27 mouse cellular contexts compared by ENCODE assay signal in the genomic region with DNA sequence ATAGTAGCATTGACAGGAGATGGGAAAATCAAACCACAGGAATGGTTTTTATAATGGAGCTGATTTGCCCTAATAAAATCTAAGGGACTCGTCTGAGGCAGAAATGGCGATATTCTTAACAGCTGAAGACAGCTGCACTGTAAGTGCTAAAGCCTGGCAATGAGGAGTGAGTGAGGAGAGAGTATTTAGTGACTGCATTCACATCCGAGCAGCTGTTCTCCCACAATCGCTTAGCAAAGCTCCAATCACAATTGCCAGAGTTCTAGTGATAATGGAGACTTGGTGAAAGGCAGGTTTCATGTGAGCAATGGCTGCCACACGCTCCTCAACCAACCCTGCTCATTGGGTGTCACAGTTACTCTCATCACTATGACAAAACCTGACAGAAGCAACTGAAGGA.
DNase-seq lines count a peak whose midpoint lies in the region; ATAC-seq lines count a peak whose summit lies in the region.
"Had no signal": no experiment of that assay in that cellular context is flagged by ENCODE, and none has a peak within 500 bp of the region (broad histone marks: within the 10 kb centered on the region; RNA-seq: fewer than 3 reads in every experiment).

No protein-coding gene starts in this region.

- no peaks in the 10 kb centered on the region for H3K9me3 ChIP-seq in embryonic facial prominence, embryonic 14.5 days (ENCODE audit: control insufficient read depth, low read length)
- no peaks in the 10 kb centered on the region for H3K9me3 ChIP-seq in embryonic facial prominence, embryonic 10.5 days
- no peaks in the 10 kb centered on the region for H3K9me3 ChIP-seq in forebrain, embryonic 16.5 days (ENCODE audit: control insufficient read depth, low read length)
- H3K9me3 ChIP-seq in forebrain, embryonic 13.5 days (replicated peaks): no peaks in the 10 kb centered on the region
- H3K9me3 ChIP-seq: embryonic facial prominence, embryonic 15.5 days; hindbrain, embryonic 10.5 days; hindbrain, embryonic 13.5 days; intestine, embryonic 15.5 days had no signal

- H3K4me1 ChIP-seq in embryonic facial prominence, embryonic 14.5 days (ENCODE audit: control insufficient read depth, insufficient read depth, low read length): no peaks in the 10 kb centered on the region
- no peaks in the 10 kb centered on the region for H3K4me1 ChIP-seq in embryonic facial prominence, embryonic 10.5 days
- H3K4me1 ChIP-seq in forebrain, embryonic 16.5 days (replicated peaks; ENCODE audit: control insufficient read depth, insufficient read depth, low read length): no peaks in the 10 kb centered on the region
- H3K4me1 ChIP-seq in forebrain, embryonic 13.5 days: no peaks in the 10 kb centered on the region
- H3K4me1 ChIP-seq: embryonic facial prominence, embryonic 15.5 days; hindbrain, embryonic 13.5 days; intestine, embryonic 15.5 days had no signal

- peak; percentile 50; the same call in 1 of the 2 replicates for ATAC-seq in embryonic facial prominence, embryonic 14.5 days (ENCODE audit: low read depth)
- ATAC-seq in forebrain, embryonic 16.5 days: 0 out of 2 replicates have a peak, but pooled peaks have one; percentile 47
- no peak for ATAC-seq in forebrain, embryonic 13.5 days
- ATAC-seq: activated CD4-positive, CD25-positive, alpha-beta regulatory T cell, adult 4 months; hindbrain, embryonic 16.5 days; intestine, embryonic 15.5 days had no signal

- no peak overlapping the region for H3K9ac ChIP-seq in embryonic facial prominence, embryonic 14.5 days (ENCODE audit: low read depth, low read length)
- no peak overlapping the region for H3K9ac ChIP-seq in forebrain, embryonic 16.5 days (replicated peaks; ENCODE audit: low read depth, low read length)
- no peak overlapping the region for H3K9ac ChIP-seq in forebrain, embryonic 13.5 days
- H3K9ac ChIP-seq: embryonic facial prominence, embryonic 15.5 days; hindbrain, embryonic 13.5 days; intestine, embryonic 15.5 days had no signal

- H3K4me3 ChIP-seq in embryonic facial prominence, embryonic 14.5 days (ENCODE audit: low read depth, low read length): no peak overlapping the region
- no peak overlapping the region for H3K4me3 ChIP-seq in embryonic facial prominence, embryonic 10.5 days
- no peak overlapping the region for H3K4me3 ChIP-seq in forebrain, embryonic 16.5 days (replicated peaks; ENCODE audit: low read length)
- no peak overlapping the region for H3K4me3 ChIP-seq in forebrain, embryonic 13.5 days
- H3K4me3 ChIP-seq: embryonic facial prominence, embryonic 15.5 days; heart, adult 2 months; hindbrain, embryonic 10.5 days; hindbrain, embryonic 13.5 days; intestine, embryonic 15.5 days had no signal

- H3K4me2 ChIP-seq in embryonic facial prominence, embryonic 14.5 days (ENCODE audit: low read depth, low read length): no peak overlapping the region
- H3K4me2 ChIP-seq in forebrain, embryonic 16.5 days (ENCODE audit: low read length): no peak overlapping the region
- H3K4me2 ChIP-seq in forebrain, embryonic 13.5 days: no peak overlapping the region
- H3K4me2 ChIP-seq: embryonic facial prominence, embryonic 15.5 days; heart, embryonic 11.5 days; hindbrain, embryonic 13.5 days; intestine, embryonic 15.5 days had no signal

- H3K27ac ChIP-seq in embryonic facial prominence, embryonic 14.5 days (replicated peaks; ENCODE audit: low read depth, low read length): no peak overlapping the region
- no peak overlapping the region for H3K27ac ChIP-seq in embryonic facial prominence, embryonic 10.5 days (replicated peaks)
- 0 out of 2 replicates have a peak overlapping the region, but pooled peaks have one; percentile 44 for H3K27ac ChIP-seq in forebrain, embryonic 16.5 days (ENCODE audit: low read length)
- no peak overlapping the region for H3K27ac ChIP-seq in forebrain, embryonic 13.5 days
- H3K27ac ChIP-seq: embryonic facial prominence, embryonic 15.5 days; heart, adult 2 months; hindbrain, embryonic 10.5 days; hindbrain, embryonic 13.5 days; intestine, embryonic 15.5 days had no signal

- no peaks in the 10 kb centered on the region for H3K36me3 ChIP-seq in embryonic facial prominence, embryonic 14.5 days (ENCODE audit: control insufficient read depth, insufficient read depth, low read length)
- H3K36me3 ChIP-seq in embryonic facial prominence, embryonic 10.5 days (replicated peaks): no peaks in the 10 kb centered on the region
- no peaks in the 10 kb centered on the region for H3K36me3 ChIP-seq in forebrain, embryonic 16.5 days (ENCODE audit: control insufficient read depth, insufficient read depth)
- no peaks in the 10 kb centered on the region for H3K36me3 ChIP-seq in forebrain, embryonic 13.5 days (ENCODE audit: poor library complexity, severe bottlenecking)
- H3K36me3 ChIP-seq: embryonic facial prominence, embryonic 15.5 days; hindbrain, embryonic 10.5 days; hindbrain, embryonic 13.5 days; intestine, embryonic 15.5 days had no signal

- DNase-seq in embryonic facial prominence, embryonic 14.5 days (ENCODE audit: low spot score): peak; percentile 55
- DNase-seq in embryonic facial prominence, embryonic 10.5 days (ENCODE audit: low spot score): no peak
- DNase-seq in kidney, postnatal 10 days: peak; percentile 7
- no peak for DNase-seq in kidney, adult 11 months
- DNase-seq in brain, adult 2 months (ENCODE audit: low read depth, low spot score): peak; percentile 20
- DNase-seq in natural killer cell, adult 2 months (ENCODE audit: low spot score in 2 of 2): no peak
- DNase-seq: adrenal gland, adult 8-10 months; adrenal gland, postnatal 25 days; cerebellum, adult 11 months; cerebellum, adult 2 months; cerebellum, postnatal 10 days; cerebellum, postnatal 36 days; embryo, embryonic 11 days; gastrocnemius, postnatal 10 days; gastrocnemius, postnatal 36 days; heart, adult 2 months; heart, postnatal 36 days; kidney, adult 18-20 months had no signal

- WGBS in embryonic facial prominence, embryonic 14.5 days: 77% methylated on average over 5 of the region's 5 CpGs
- WGBS in embryonic facial prominence, embryonic 10.5 days: 83% methylated on average over 5 of the region's 5 CpGs
- 70% methylated on average over 5 of the region's 5 CpGs for WGBS in forebrain, embryonic 16.5 days
- WGBS in forebrain, embryonic 13.5 days: 70% methylated on average over 5 of the region's 5 CpGs

- H3K27me3 ChIP-seq in embryonic facial prominence, embryonic 14.5 days (replicated peaks; ENCODE audit: control insufficient read depth, insufficient read depth, low read length): no peaks in the 10 kb centered on the region
- H3K27me3 ChIP-seq in embryonic facial prominence, embryonic 10.5 days (replicated peaks; ENCODE audit: low read depth, poor library complexity, severe bottlenecking): no peaks in the 10 kb centered on the region
- H3K27me3 ChIP-seq in forebrain, embryonic 16.5 days (replicated peaks; ENCODE audit: control insufficient read depth, insufficient read depth, low read length): no peaks in the 10 kb centered on the region
- no peaks in the 10 kb centered on the region for H3K27me3 ChIP-seq in forebrain, embryonic 13.5 days
- H3K27me3 ChIP-seq: embryonic facial prominence, embryonic 15.5 days; hindbrain, embryonic 13.5 days; intestine, embryonic 15.5 days had no signal

Comparison
In these comparisons a context has a peak if more than half of its experiments do, and no peak if none do; other contexts are left out.
1. DNase-seq: peak in embryonic facial prominence, embryonic 14.5 days (single experiment), kidney, postnatal 10 days (single experiment) and brain, adult 2 months (single experiment); none in embryonic facial prominence, embryonic 10.5 days (single experiment), kidney, adult 11 months (single experiment) and natural killer cell, adult 2 months (0 of 2).